ENCODE assay signal across 12 mouse cellular contexts in the genomic region with DNA sequence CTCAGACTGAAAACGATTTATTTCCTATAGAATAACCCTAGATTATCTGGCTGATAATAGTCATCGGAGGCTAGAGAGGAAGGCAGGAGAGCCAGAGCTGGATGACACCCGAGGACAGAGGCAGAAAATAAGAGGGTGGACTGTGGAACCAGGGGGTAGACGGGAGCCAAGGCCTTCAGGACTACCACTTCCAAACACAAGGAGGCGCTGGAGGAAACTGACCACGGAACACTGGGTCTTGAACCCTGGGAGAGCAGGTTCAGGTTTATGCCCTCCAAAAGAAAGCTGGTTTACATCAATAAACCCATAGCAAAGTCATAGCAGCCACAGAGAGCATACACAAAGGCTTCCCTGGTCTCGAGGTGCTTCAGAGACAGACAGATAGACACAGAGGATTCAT. TPM values are rescaled to one million over a fixed set of nuclear protein-coding genes. Genes with fewer than 3 reads are reported as not detected.
DNase-seq lines count a peak whose midpoint lies in the region; ATAC-seq and TF ChIP-seq lines count a peak whose summit lies in the region.
"Had no signal": no experiment of that assay in that cellular context is flagged by ENCODE, and none has a peak within 500 bp of the region (broad histone marks: within the 10 kb centered on the region; RNA-seq: fewer than 3 reads in every experiment).

No protein-coding gene starts in this region.

- DNase-seq in gastrocnemius, adult 2 months: no peak
- no peak for DNase-seq in gastrocnemius, adult 8-10 months (ENCODE audit: low spot score in 2 of 2)
- DNase-seq in midbrain, postnatal 0 days (ENCODE audit: low spot score): no peak
- peak; percentile 70 for DNase-seq in induced T-regulatory cell, adult 2 months (ENCODE audit: low read depth)
- DNase-seq in thymus, postnatal 14 days: peak; percentile 53
- DNase-seq in urinary bladder, postnatal 10 days (ENCODE audit: low spot score): no peak

- intact Hi-C loops in gastrocnemius, adult 2 months (cut with DNase I): no loop called here

- ATAC-seq in midbrain, postnatal 0 days (ENCODE audit: low FRiP score): no peak
- no peak for ATAC-seq in midbrain, embryonic 16.5 days
- no peak for ATAC-seq in erythroid progenitor cell, adult 5-6 weeks (replicated peaks; ENCODE audit: low FRiP score, poor library complexity, severe bottlenecking)

- TF ChIP-seq CTCF in gastrocnemius, adult 2 months (IDR thresholded peaks at IDR 0.05): peak; percentile 44
- TF ChIP-seq CTCF in midbrain, postnatal 0 days (IDR thresholded peaks at IDR 0.05): peak; percentile 15; the same call in 1 of the 2 replicates

- no peak overlapping the region for H3K4me2 ChIP-seq in midbrain, postnatal 0 days (ENCODE audit: low read depth, low read length, poor library complexity, severe bottlenecking)
- no peak overlapping the region for H3K4me2 ChIP-seq in midbrain, embryonic 16.5 days (ENCODE audit: low read length)

- H3K4me1 ChIP-seq in midbrain, postnatal 0 days (ENCODE audit: insufficient read depth, low read length): no peaks in the 10 kb centered on the region
- H3K4me1 ChIP-seq in midbrain, embryonic 16.5 days (ENCODE audit: control insufficient read depth, insufficient read depth, low read length): no peaks in the 10 kb centered on the region

- H3K36me3 ChIP-seq in midbrain, postnatal 0 days (ENCODE audit: insufficient read depth, low read length): no peaks in the 10 kb centered on the region
- no peaks in the 10 kb centered on the region for H3K36me3 ChIP-seq in midbrain, embryonic 16.5 days (ENCODE audit: control insufficient read depth, insufficient read depth, low read length)

- no peaks in the 10 kb centered on the region for H3K9me3 ChIP-seq in midbrain, postnatal 0 days (ENCODE audit: low read length)
- H3K9me3 ChIP-seq in midbrain, embryonic 16.5 days (replicated peaks; ENCODE audit: control insufficient read depth, low read length, poor library complexity, severe bottlenecking): no peaks in the 10 kb centered on the region

- no peak overlapping the region for H3K27ac ChIP-seq in gastrocnemius, adult 2 months
- no peak overlapping the region for H3K27ac ChIP-seq in midbrain, postnatal 0 days (ENCODE audit: low read depth, low read length)
- no peak overlapping the region for H3K27ac ChIP-seq in midbrain, embryonic 16.5 days (ENCODE audit: low read length)

- H3K27me3 ChIP-seq in midbrain, postnatal 0 days (ENCODE audit: insufficient read depth, low read length): no peaks in the 10 kb centered on the region
- H3K27me3 ChIP-seq in midbrain, embryonic 16.5 days (ENCODE audit: control insufficient read depth, insufficient read depth, low read depth, low read length): 0 out of 2 replicates have a peak, but pooled peaks cover 4% of the 10 kb centered on the region

- WGBS in midbrain, postnatal 0 days: 26% methylated on average over 7 of the region's 7 CpGs
- 31% methylated on average over 7 of the region's 7 CpGs for WGBS in midbrain, embryonic 16.5 days

- no peak overlapping the region for H3K9ac ChIP-seq in midbrain, postnatal 0 days (replicated peaks; ENCODE audit: low read length, poor library complexity, severe bottlenecking)
- no peak overlapping the region for H3K9ac ChIP-seq in midbrain, embryonic 16.5 days (ENCODE audit: low read depth, low read length)

- no peak overlapping the region for H3K4me3 ChIP-seq in gastrocnemius, adult 2 months
- H3K4me3 ChIP-seq in midbrain, postnatal 0 days (ENCODE audit: low read depth, low read length): no peak overlapping the region
- H3K4me3 ChIP-seq in midbrain, embryonic 16.5 days (ENCODE audit: low read depth, low read length): no peak overlapping the region

RNA-seq across cellular contexts. Expression of a gene that starts 3.4 kb away (rescaled TPM):
- 1 to 10 TPM; 2.2 to 6.1 TPM for total RNA-seq in gastrocnemius, adult 2 months (2021)
- total RNA-seq in gastrocnemius, adult 8-10 months (2022): 1 to 10 TPM in 1 of 4 experiments, under 1 TPM in 3; 0.58 to 2.4 (median 0.79) TPM
- total RNA-seq in midbrain, postnatal 0 days (2014; rRNA removed): 0.42 TPM in 1 of 2 replicates, not detected in the other
- 0.20 and 0.59 TPM in 2 replicates for polyA plus RNA-seq in midbrain, postnatal 0 days (2015; fragmentation: Nextera tagmentation; extraction: Ambion mirVana)
- 0.38 TPM in 1 of 2 replicates, not detected in the other for polyA plus RNA-seq in midbrain, embryonic 16.5 days (2015; fragmentation: Nextera tagmentation; extraction: Ambion mirVana)
- total RNA-seq in erythroid progenitor cell, adult 5-6 weeks (2015; ENCODE audit: low replicate concordance): not detected in 2 replicates
- total RNA-seq in erythroid progenitor cell, adult 5-6 weeks (2017; ENCODE audit: low replicate concordance): not detected in 2 replicates
- polyA plus RNA-seq: neural tube, embryonic 11.5 days had no signal

RNA-seq across cellular contexts. Expression of a gene that starts 8.2 kb away (rescaled TPM):
- total RNA-seq in gastrocnemius, adult 2 months (2021): 10 to 100 TPM in 1 of 2 experiments, 1 to 10 TPM in 1; 4.5 to 11.4 TPM
- total RNA-seq in gastrocnemius, adult 8-10 months (2022): 1 to 10 TPM; 4.2 to 8.6 (median 6.0) TPM
- 45.0 and 56.3 TPM in 2 replicates for total RNA-seq in midbrain, postnatal 0 days (2014; rRNA removed)
- polyA plus RNA-seq in midbrain, postnatal 0 days (2015; fragmentation: Nextera tagmentation; extraction: Ambion mirVana): 34.9 and 36.5 TPM in 2 replicates
- polyA plus RNA-seq in midbrain, embryonic 16.5 days (2015; fragmentation: Nextera tagmentation; extraction: Ambion mirVana): 51.9 and 53.4 TPM in 2 replicates
- 3.2 and 5.0 TPM in 2 replicates for total RNA-seq in erythroid progenitor cell, adult 5-6 weeks (2015; ENCODE audit: low replicate concordance)
- total RNA-seq in erythroid progenitor cell, adult 5-6 weeks (2017; ENCODE audit: low replicate concordance): 10.5 and 42.6 TPM in 2 replicates

RNA-seq across cellular contexts. Expression of a gene that starts 9.2 kb away (rescaled TPM):
- total RNA-seq in gastrocnemius, adult 2 months (2021): 10 to 100 TPM; 16.2 to 19.2 TPM
- total RNA-seq in gastrocnemius, adult 8-10 months (2022): 10 to 100 TPM; 13.0 to 18.3 (median 16.0) TPM
- 37.9 and 39.5 TPM in 2 replicates for total RNA-seq in midbrain, postnatal 0 days (2014; rRNA removed)
- polyA plus RNA-seq in midbrain, postnatal 0 days (2015; fragmentation: Nextera tagmentation; extraction: Ambion mirVana): 25.5 and 26.7 TPM in 2 replicates
- polyA plus RNA-seq in midbrain, embryonic 16.5 days (2015; fragmentation: Nextera tagmentation; extraction: Ambion mirVana): 33.6 and 36.1 TPM in 2 replicates
- 17.3 and 23.1 TPM in 2 replicates for total RNA-seq in erythroid progenitor cell, adult 5-6 weeks (2015; ENCODE audit: low replicate concordance)
- 20.0 and 22.6 TPM in 2 replicates for total RNA-seq in erythroid progenitor cell, adult 5-6 weeks (2017; ENCODE audit: low replicate concordance)

RNA-seq across cellular contexts. Expression of a gene that starts 38.3 kb away (rescaled TPM):
- not detected for total RNA-seq in gastrocnemius, adult 2 months (2021)
- not detected for total RNA-seq in gastrocnemius, adult 8-10 months (2022)
- not detected in 2 replicates for total RNA-seq in midbrain, postnatal 0 days (2014; rRNA removed)
- polyA plus RNA-seq in midbrain, postnatal 0 days (2015; fragmentation: Nextera tagmentation; extraction: Ambion mirVana): not detected in 2 replicates
- polyA plus RNA-seq in midbrain, embryonic 16.5 days (2015; fragmentation: Nextera tagmentation; extraction: Ambion mirVana): not detected in 2 replicates
- not detected in 2 replicates for total RNA-seq in erythroid progenitor cell, adult 5-6 weeks (2015; ENCODE audit: low replicate concordance)
- total RNA-seq in erythroid progenitor cell, adult 5-6 weeks (2017; ENCODE audit: low replicate concordance): 2.6 TPM in 1 of 2 replicates, not detected in the other
- total RNA-seq: heart, adult 8-10 months; left cerebral cortex, adult 8-10 months had no signal
- polyA plus RNA-seq: cortical plate, adult 2 months; neural tube, embryonic 11.5 days had no signal

RNA-seq across cellular contexts. Expression of a gene that starts 40.6 kb away (rescaled TPM):
- 10 to 100 TPM in 1 of 2 experiments, 1 to 10 TPM in 1; 8.3 to 21.5 TPM for total RNA-seq in gastrocnemius, adult 2 months (2021)
- 10 to 100 TPM in 1 of 4 experiments, 1 to 10 TPM in 3; 7.9 to 10.7 (median 8.2) TPM for total RNA-seq in gastrocnemius, adult 8-10 months (2022)
- 11.1 and 11.2 TPM in 2 replicates for total RNA-seq in midbrain, postnatal 0 days (2014; rRNA removed)
- polyA plus RNA-seq in midbrain, postnatal 0 days (2015; fragmentation: Nextera tagmentation; extraction: Ambion mirVana): 8.2 and 8.3 TPM in 2 replicates
- polyA plus RNA-seq in midbrain, embryonic 16.5 days (2015; fragmentation: Nextera tagmentation; extraction: Ambion mirVana): 10.3 and 11.1 TPM in 2 replicates
- not detected in 2 replicates for total RNA-seq in erythroid progenitor cell, adult 5-6 weeks (2015; ENCODE audit: low replicate concordance)
- not detected in 2 replicates for total RNA-seq in erythroid progenitor cell, adult 5-6 weeks (2017; ENCODE audit: low replicate concordance)

Comparison
In these comparisons a context has a peak if more than half of its experiments do, and no peak if none do; other contexts are left out.
1. DNase-seq: peak in induced T-regulatory cell, adult 2 months (single experiment) and thymus, postnatal 14 days (single experiment); none in gastrocnemius, adult 2 months (single experiment), gastrocnemius, adult 8-10 months (0 of 2), midbrain, postnatal 0 days (single experiment) and urinary bladder, postnatal 10 days (single experiment).